Mouse (Mus musculus) left cerebral cortex, postnatal 25 days (tissue): ENCODE measurements at regions not wholly inside any gene's neighbourhood (a gene's known extent, or its start where the extent isn't known, plus 50 kb on each side); places are given as distances from the start of the nearest gene placed in this dataset.
A peak's percentile ranks its signal among the peaks of the same experiment; 100 is the strongest.

Experiments
- DNase-seq, 2 experiments: peaks; one replicate each; pipeline ENCODE4 v3.0.0; 2022; ENCODE audit warnings: low spot score in 2 of 2, mixed read lengths in 1 of 2
- intact Hi-C: fragments of 180-260 bp; cut with DNase I; formaldehyde crosslinking; loops from one replicate; pipeline ENCODE4 v1.15.1; 2025

DNA sequence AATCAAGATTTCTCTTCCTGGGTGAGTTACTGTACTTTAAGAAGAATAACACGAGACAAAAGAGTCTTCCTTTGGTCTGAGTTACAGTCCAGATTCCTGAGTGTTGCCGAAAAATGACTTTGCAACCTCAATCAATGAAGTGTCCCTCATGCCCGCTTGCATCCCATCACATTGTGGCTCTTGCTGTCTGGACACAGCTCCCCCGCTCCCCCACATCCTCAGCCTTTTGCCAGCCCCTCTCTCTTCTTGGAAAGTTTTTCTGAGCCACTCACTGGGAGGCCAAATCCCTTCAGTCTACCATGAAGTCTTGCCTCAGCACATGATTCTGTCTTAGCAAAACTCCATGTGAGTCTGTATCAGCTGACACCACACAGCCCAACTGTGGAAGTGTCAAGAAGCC, 145.3 kb downstream of the Drd1 start:
- DNase-seq: no peak
- intact Hi-C loops: no loop called here

DNA sequence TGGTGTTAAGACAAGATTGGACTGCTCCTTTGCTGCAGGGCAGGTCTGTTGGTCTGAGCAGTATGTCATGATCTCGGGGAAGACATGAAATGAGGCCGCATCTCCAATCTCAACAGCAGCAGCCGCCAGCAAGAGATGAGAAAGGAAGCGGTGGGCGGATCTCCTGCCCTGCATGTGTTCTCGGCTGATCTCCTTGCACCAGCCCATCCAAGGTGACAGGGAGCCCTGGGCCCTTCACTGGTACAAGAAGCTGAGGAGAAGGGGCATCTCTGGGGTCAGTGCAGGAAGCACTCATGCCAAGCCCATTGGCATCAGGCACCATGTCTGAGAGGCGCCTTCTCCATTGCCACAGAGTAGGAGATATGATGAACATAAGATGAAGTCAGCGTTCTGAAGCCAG, 151.0 kb downstream of the Drd1 start:
- DNase-seq: no peak
- intact Hi-C loops: no loop called here

DNA sequence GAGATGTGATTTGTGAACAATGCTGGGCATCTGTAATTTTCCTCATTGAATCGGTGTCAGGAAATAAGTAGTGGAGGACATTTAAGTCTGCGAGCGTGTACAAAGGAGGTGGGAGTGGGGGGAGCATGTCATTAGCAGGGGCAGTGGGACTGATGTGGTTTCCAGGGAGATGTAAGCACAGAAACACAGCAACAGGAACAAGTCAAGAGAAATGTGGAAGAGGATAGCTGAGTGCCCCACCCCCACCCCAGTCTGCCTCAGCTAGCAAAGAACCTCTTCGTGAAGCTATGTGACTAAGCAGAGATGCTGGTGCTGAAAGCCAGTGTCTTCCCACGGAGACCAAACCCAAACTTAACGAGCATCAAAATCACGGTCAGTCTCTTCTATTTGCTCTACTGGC, 151.9 kb downstream of the Drd1 start:
- intact Hi-C loops: no loop called here
- no peak for DNase-seq

DNA sequence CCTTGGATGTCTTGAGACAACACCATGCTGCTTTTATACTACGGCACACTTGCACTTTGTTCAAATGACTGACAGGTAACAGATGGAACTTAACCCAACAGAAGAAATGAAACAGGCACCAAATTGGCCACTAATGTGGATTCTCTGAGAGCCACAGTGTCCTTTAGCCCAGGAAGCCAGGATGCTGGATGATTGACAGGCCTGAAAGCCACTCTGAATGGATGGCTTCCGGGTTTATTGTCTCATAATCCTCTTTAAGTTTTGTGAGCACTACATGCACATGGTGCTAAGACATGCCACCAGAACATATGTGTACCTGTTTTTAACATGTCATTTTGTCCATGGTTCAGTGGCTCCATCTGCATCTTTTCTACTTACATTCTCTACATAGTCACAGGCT, 152.7 kb downstream of the Drd1 start:
- intact Hi-C loops: no loop called here
- DNase-seq: no peak

DNA sequence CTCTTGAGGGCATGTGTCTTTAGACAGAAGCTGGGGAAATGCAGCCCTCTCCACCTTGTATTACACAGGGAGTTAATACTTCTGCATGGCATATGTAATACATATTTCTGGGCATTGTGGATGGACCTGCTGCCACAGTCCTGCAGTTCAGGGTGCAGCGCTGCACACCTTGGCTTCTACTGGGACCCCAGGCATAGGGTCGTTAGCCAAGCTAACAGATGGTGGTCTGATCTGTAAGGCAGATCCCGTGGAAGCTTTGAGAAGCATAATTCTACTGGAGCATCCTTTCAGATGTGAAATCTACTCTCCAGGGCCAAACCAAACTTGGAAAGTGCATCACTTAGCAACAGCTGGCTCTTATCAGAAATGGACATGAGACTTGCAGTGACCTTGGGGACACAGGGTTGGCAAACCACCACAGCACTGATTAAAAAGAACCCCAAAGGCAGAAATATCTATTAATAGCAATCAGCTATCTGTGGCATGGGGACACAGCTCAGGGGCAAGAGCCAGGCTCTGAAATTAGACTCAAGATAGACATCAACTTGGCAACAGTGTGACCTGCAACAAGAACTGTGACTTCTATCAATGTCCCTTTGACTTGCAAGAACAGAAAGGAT, 155.0 kb downstream of the Drd1 start:
- DNase-seq: no peak
- intact Hi-C loops: no loop called here

DNA sequence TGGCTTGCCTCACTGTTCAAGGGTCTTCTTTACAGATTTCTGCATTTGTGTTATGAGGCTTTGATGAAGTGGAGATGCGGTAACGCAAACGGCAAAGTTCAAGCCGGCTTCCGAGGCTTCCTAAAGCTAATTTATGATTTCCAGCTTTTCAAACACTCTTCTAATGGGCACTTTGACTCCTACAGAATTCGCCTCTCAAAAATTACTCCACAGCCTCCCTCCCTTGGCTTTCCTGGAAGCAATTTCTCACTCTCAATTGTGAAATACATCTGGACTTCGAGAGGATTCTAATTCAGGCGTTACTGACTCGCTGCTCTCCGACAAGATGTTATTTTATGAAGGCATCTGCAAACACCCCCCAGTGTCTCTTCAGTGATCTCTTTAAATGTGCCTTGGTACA, 157.2 kb downstream of the Drd1 start:
- no peak for DNase-seq
- intact Hi-C loops: no loop called here

DNA sequence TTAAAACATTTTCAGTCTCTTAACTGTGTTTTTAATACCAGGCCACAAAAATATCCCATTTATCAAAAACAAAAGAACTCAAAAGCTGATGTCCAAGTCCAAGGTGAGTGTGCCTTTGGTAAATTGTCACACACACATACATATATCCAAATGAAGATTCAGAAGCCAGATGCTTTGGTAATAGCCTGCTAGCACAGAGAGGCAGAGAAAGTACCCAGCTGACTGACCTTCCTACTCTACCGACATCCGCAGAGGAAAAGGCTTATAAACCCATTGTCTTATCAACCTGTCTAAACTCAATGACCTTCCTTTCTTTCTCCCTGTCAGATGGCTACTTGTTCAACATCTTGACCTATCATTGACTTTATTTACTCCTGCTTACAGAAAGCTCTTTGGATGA, 158.3 kb downstream of the Drd1 start:
- DNase-seq: no peak
- intact Hi-C loops: no loop called here

DNA sequence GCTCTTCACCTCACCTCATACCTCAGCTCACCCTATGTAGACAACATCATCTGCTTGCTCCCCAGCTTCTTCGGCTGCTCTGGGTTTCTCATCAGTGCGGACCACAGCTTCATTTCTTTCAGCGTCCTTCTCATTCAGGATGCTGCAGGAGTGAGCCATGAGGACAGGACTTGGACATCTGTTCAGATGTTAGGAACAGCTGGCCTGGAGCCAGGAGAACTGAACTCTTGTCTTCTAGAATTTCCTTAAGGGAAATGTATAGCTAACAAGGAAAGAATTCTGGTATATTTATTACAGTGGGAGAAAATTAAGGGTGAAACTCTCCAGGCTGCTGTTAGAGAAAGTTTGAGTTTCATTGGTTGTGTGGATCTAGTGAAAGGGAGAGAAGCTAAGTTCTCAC, 167.1 kb downstream of the Drd1 start:
- no peak for DNase-seq
- intact Hi-C loops: no loop called here

DNA sequence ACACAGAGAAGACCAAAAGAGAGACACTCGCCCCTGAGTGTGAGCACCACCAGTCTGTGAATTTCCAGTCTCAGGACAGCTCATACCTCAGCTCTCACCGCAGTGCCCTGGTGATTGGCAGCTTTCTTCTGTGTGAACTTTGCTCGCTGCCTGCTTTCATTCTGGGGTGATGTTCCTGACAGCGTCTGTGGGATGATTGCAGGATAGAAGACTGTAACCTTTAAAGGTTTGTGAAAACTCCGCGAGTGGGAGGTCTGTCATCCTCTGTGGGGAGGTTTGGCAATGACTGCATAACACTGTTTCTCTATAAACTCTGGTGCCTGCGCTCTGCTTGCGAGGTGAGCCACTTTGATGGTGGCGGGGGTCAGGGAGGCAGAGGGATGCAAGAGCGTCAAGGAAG, 169.7 kb downstream of the Drd1 start:
- intact Hi-C loops: no loop called here
- DNase-seq: peak in 1 of 2 experiments; percentile 45

DNA sequence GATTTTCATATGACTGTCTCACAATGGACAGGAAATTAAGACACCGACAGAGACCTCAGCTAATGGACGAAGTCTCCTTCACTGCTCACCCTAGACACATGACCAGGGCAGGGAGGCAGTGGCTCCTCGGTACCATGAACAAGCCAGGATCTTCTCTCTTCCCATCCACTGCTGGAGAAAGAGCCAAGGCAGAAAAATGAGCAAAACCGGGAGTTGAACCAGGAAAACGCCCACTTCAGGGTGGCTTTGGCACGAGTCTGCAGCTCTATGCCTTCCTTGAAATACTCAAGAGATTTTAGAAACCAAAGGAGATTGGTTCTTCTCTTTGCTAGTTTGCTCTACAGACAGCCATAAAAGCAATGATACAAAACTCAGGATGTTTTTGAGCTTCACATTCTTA, 172.3 kb downstream of the Drd1 start:
- DNase-seq: peak in 1 of 2 experiments; percentile 79
- intact Hi-C loops: loop anchor here (5.0 kb wide), 1 partner anchor 169 kb away; no protein-coding TSS in a partner anchor

DNA sequence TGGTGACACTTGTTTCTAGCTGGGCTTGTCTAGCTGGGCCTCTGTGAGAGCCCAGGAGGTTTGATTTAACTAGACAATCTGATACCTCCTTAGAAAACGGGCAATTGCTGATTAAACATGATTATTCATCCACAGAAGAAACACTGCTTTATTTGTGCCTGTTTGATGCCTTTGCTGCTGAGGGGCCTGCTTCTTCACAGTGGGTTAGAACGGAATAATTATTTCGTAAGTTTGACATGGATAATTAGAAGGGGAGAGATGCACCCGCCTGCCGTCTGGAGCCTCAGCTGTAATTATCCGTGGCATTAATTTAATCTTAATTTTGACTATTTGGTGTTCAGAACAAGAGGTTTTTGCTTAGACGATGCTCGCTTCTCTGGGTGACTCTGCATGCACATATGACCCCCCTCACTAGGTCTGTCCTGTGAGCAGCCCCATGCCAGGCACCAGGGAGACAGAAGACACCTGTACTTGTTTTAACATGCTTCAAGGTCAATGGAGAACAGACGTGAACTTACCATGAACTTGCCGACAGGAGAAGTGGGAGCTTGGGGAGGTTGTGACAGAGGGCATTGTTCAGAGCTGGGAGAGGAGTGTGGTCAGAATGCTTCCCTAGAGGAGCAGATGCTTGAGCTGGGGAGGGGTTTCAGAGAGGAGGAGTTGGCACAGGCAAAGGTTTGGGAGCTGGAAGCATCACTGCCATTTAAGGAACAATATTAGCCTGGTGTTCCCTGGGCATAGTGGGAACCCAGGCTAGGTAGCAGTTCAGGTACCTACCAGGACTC, 174.8 kb downstream of the Drd1 start:
- DNase-seq: no peak
- intact Hi-C loops: loop anchor here (5.0 kb wide), 1 partner anchor 172 kb away; no protein-coding TSS in a partner anchor

DNA sequence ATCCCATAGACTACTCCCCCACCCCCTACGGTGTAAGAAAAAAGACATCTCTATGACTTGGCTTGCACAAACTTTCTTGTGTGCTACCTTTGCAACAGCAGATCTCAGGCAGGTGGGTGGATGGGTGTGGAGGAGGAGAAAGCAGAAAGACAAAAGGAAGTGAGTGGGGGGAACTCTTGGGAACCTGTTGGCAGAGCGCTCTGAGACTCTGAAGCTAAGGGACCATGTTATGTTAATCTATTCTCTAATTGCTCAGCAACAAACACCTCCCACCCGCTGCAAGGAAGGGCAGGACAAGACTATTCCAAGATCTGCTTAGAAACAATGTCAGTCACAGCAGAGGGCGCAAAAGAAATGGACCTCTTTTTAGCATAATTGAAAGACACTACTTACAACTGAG, 180.0 kb downstream of the Drd1 start:
- intact Hi-C loops: no loop called here
- peak in 1 of 2 experiments; percentile 69 for DNase-seq

DNA sequence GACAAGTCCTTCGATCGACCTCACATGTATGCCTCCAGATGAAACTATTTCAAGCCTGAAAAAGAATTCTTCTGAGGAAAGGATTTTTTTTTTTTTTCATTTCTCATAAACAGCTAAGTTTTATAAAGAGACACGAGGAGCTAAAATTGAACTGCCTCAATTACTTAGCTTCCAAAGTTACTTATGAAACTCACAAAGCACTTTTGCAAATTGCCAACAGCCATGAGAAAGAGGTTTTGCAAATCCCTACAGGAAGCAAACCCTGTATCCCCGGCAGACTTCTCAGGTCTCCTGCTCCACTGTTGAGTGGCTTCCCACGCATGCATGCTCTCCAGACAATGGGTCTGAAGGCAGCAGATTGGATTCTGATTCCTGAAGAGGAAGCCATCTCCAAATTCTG, 190.2 kb downstream of the Drd1 start:
- DNase-seq: peak in 1 of 2 experiments; percentile 32
- intact Hi-C loops: no loop called here

DNA sequence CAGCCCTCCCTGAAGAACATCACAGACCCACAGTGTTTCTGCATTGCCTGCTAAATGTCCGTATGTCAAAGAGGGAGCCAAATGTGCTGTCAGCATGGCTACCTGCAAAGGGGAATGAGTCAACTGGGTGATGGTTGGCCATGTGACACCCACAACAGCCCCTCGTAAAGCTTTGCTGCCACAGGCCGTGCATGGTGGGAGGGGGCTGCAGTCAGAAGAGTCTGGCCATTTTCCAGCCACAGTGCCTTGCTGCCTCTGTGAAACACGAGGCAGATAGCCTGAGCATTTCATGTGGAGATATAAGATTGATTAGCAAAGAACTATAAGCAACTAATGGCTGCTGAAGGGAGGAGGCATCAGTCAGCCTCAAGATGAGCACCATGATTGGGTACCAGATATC, 193.2 kb downstream of the Drd1 start:
- no peak for DNase-seq
- intact Hi-C loops: no loop called here

DNA sequence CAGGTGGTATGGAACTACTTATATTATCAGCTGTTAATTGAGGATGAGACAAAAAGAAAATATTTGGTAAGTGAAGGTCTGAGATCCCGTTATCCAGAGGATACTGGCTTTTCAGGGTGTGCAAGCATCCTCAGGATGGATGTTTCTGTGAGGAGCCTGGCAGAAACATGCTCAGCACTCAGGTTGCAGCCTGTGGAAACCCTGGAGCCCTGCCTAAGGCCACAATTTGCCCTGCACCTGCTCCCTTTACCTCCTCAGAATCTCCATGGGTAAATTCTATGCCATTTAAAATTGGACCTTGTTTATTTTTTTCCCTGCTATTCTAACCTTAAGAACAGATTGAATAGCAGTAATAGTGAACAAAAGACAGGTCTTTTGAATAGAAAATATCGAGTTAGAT, 201.3 kb downstream of the Drd1 start:
- DNase-seq: no peak
- intact Hi-C loops: no loop called here

DNA sequence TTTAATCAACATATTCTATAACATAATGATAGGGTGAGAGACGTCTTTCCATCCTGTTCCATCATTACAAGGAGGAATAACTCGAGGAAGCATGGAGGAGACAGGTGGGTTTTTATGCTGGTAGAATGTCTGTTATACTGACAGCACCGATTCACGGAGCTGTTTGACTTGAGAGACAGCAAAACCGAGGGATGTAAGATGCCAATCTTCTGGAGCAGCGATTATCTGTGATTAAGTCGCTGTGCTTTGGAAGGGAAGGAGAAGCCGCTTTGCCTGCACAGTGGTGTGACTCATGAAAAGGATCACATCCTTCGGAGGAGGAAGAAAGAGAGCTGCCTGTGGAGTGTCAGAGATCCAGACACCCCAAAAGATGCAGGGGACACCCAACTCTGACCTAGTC, 205.4 kb downstream of the Drd1 start:
- intact Hi-C loops: no loop called here
- no peak for DNase-seq

DNA sequence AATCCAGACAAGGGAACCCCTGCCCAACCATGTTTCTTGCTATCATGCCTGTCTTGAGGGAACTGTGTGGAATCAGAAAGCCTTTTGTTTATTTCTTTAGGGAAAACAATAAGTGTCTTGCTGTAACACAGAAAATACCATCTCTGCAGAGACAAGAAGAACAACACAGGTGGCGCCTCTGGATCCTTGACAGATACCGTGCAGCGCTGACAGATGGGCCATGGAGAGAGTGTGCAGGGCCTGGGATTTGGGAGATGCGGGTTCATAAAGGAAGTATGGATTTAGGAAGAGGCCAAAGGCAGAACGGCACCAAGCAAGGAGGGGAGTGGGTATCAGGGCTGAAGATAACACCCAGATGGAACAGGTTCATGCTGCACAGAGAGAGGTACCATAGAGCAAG, 209.3 kb downstream of the Drd1 start:
- intact Hi-C loops: no loop called here
- DNase-seq: no peak

DNA sequence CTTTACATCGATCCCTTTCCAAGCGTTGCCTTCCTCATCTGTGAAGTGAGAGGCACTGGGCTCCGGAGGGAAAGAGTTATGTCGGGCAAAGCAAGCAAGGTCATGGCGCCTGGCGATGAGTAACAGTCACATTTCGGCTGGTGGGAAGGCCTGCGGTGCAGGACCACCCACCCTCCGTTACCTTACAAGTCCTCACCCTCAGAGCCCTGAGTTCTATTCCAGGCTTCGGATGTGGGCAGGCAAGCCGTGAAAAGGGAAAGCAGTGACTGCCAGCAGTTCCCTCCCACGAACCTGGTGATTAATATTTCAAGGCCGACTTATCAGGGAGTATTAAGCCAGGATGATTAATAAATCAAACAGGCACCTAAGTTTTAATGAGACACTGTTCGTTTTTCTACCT, 209.7 kb downstream of the Drd1 start:
- DNase-seq: no peak
- intact Hi-C loops: no loop called here

DNA sequence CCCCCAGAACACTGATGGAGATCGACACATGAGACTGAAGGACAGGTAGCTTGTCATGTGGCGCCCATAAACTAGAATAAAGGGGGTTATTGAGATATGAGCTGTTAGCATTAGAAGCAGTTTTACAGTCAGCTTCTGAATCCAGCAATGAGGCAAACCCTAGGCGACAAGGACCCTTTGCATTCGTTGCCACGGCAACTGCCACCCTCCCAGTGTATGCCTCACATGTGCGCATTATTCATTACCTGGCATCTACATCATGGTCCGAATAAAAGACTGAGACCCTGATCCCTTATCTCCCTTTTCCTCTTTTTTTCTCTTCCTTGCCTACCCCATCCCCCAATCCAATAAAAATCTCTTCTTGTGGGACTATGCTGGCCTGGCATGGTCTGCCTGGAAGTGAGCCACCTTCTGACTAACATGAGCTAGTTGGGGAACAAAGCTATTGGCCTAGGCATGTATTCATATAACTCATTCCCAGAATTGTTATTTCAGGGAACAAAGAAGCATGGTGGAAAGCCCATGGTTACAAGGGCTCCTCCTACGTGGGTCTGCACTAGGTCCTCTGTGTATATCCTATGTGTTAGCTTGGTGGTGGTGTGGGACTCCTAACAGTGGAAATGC, 229.4 kb downstream of the Drd1 start:
- peak in 1 of 2 experiments; percentile 30 for DNase-seq
- intact Hi-C loops: no loop called here

DNA sequence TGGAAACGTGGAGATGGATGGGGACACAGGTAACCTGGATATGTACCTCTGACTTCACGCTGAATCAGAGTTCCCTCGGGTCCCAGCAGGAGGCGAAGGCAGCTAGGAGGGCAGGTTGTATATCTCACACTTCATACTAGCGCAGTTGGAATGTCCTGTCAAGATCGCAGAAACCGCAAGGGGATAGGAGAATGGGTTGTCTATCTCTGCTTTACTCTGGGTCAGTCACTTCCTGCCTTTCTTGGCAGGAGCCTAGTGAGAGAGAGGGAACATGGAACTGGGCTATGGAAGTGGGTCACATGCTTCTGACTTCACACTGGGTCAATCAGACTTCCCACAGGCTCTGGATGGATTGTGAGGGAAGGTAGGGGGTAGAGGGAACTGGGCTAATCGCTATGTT, 233.4 kb downstream of the Drd1 start:
- intact Hi-C loops: no loop called here
- no peak for DNase-seq

DNA sequence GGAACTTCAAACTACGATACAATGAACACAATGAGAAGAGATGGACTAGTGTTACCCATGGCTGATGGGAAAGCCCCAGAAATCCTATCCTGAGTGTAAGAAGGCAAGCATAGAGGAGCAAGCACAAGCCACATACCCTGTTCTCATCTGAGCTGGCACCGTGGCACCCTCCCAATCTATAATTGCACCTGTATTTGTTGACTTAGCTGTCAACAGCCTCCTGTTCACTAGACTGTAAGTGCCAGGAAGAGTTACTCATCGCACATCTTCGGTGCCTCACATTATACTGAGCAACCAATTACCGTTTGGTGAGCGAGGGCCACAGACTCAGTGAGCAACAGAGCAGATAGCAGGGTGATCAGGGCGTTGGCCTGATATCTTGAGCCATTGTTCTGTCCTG, 239.9 kb downstream of the Drd1 start:
- DNase-seq: no peak
- intact Hi-C loops: loop anchor here (10.0 kb wide), 1 partner anchor 239 kb away; the partner anchor contains the start of gene Drd1
